Mouse (Mus musculus) gastrocnemius, postnatal 10 days (tissue): ENCODE measurements at regions not wholly inside any gene's neighbourhood (a gene's known extent, or its start where the extent isn't known, plus 50 kb on each side); places are given as distances from the start of the nearest gene placed in this dataset.

Source experiments
- DNase-seq: peaks from one replicate; pipeline ENCODE4 v3.0.0; 2021; ENCODE audit warnings: mixed read lengths

DNA sequence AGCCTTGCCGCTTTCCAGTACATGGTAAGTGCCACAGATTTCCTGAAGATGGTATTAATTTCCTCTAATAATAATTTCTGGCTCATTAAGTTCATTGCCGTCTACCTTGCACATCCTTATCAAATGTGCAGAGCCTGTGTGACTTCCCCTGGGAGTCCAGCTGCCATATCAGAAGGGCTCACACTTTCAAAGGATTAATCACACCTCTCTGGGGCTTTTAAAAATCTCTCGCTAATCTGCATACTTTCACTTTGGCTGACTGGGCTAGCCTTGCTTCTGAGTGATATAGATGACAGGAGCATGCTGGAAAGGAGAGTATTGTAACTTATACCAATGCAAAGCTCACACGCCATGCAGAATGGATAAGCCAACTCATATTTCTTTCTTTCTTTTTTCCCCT, 282.8 kb downstream of the Efnb2 start:
- DNase-seq, result no peak

DNA sequence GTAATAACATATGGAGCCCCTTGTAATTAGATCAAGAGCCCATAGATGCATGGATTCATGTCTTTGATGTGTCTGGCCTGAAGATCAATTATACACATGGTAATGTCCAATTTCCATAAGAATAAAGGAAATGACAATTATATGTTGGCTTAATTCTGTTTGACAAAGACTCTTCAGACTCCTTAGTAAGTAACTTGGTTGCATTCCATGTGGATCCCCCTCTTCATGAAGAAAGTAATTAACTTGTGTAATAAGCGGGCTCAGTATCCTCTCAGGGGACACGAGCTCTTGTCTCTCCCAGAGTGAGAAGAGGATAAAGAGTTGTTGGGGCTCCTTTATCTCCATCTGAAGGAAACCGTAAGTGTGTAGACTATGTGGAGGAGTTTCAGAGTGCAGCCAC, 284.3 kb downstream of the Efnb2 start:
- no peak for DNase-seq

DNA sequence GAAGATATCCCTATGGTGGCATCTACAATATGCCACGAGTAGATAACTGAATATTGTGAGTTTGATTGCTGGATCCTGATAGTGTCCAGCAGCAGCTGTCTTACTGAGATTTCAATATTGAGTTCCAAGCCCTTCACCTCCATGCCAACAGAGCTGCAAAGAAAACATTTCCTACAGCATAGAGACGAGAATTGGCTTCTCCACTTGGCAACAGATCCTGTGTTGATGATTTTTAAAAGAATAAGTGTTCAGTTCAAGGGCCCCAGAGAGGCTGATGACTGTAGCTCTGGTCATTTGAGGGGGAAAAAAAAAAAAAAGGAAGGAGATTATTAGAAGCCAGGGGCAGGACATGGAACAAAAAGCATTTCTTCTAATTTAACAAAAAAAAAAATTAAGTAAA, 284.7 kb downstream of the Efnb2 start:
- no peak for DNase-seq

DNA sequence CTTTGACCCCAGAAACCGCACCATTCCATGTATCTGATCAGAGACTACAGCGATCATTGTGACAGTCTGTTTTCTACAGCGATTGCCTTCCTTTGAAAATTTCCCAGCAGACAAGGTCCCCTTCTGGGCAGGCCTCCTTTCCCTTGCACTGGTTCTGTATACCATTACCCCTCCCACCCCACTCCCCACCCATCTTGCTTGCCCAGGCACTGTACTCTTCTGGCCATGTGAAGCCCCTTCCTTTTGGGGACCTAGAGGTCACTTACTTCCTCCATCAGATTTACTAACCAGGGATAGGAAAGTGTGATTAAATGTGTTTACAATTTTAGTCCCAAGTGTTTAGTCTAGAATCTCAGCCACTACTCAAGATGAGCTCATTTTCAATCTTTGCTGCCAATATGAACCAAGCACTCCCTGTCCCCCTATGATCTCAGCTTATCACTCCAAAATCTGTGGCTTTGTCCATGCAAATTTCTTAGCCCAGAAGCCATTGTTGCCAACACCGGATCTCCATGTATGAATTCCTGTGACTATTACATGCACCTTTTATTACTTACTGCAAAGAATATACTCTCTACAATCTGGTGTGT, 293.7 kb downstream of the Efnb2 start:
- DNase-seq, result no peak

DNA sequence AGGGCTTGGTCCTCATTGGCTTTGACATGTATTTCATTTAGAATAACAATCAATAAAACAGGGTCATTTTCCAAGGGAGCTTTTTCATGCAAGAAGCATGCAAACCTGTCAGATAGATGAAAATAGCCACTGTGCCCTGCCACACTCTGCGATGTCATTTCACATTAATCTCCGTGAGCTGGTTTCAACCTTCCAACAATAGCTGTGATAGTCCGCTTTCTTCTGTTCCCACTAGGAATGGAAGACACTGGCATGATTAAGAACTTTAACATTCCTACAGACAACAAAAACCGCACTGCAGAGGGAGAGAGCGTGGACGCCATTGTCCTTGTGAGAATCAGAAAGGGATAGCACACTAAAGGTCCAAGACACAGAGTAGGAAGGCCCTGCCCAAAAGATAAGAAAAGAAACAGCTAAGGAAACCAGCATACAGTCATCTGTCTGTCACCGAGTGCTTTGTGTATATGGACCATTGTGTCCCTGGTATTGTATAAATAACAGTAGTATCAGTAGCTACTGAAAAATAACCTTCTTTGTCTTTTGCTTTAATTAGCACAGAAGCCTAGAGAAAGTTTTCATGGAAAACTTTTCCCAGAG, 299.0 kb downstream of the Efnb2 start:
- DNase-seq, result no peak

DNA sequence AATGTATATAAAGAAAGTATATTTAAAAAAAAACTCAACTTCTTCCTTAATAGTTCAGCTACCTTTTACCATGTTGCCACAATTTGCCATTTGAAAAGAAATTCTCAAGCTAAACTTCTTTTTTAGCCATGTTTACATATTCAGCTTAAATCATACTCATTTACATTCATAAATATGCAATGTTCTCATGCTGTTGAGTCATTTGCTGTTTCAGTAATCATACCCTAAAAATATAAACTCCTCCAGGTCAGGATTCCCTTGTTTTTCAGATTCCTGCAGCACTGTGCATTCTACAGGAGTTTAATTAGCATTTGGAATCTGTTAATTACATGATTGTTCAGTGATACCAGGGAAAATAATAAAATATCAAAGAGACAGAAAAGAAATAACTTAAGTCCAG, 300.5 kb downstream of the Efnb2 start:
- no peak for DNase-seq

DNA sequence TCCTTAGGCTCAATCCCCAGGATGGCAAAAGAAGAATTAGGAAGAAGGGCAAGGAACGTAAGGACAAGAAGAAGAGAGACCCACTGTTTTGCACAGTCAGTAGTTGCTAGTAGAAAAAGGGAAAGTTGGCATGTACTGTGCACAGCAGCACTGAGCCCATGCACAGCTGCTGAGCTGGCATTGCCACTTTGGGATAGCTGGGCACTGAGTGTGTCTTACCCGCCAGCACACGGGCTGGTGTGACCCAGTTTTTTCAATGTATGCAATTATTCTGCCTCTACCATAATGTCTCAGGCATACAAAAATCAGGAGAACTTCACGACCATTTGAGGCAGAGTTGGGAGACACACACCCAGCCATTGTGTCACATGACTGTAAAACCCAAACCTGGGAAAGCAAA, 306.1 kb downstream of the Efnb2 start:
- DNase-seq, result no peak

DNA sequence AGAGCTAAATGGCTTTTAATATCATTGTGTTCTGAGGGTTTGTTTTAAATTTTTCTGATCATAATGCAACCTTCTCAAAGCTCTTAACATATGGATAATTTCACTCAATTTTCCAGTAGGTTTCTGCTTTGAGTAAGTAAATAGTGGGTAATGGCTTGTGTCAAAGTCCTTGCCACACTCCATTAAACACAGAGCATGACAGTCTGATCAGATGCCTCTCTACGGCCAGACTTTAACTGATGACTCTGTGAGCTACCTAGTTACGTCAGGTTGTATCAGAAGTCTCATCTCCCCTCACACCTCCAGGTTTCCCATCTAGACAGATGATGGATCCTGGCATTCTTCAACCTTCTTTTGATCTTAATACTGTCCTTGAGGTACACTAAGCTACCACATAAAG, 316.4 kb downstream of the Efnb2 start:
- DNase-seq, result no peak

DNA sequence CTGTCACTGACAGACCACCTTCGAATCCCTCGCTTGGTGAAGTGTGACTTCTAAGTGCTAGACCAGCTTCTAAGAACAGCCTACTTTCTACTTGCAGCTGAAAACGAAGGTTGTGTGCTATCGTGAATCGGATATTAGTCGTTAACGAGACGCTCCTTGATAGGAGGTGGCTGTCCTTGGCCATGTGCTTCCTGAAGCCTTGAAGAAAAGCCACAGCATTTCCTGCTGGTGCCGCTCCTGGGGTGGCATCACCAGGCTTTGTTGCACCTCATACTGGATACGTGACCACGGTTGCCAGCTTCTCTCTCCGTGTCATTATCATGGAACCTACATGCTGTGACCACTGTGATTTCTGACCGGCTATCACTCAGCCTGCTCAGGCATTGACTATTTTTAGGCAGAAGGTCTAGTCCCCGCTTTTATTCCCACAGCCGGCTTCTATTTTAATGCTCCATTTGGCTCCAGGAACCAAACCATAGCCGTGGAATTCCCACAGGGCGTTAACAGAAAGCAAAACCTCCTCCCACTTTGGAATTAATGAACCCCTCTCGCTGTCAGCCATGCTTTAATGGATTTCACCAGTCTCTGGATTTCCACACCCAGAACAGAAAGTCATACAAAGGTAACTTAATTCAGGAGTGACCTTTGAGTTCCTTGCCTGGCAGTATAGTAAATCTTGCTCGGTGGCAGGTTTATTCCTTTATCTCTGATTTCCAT, 325.6 kb downstream of the Efnb2 start:
- DNase-seq, result no peak

DNA sequence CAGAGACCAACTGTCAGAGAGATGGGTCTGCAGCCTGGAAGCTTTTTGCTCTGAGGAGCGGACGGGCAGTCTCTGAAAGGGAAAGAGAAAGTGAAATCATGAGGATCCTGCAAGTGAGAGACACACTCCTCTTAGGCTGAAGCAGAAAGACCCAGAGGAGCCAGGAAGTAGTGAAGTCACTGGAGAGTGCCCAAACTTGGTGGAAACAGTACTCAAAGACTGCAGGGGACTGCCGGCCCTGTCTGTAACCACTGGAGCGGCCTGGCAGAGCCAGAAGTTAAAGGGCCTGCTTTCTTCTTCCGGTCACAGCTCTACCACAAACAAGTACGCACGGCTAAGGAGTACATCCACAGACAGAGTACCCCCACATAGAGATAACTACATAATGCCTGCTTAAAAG, 326.5 kb downstream of the Efnb2 start:
- no peak for DNase-seq

DNA sequence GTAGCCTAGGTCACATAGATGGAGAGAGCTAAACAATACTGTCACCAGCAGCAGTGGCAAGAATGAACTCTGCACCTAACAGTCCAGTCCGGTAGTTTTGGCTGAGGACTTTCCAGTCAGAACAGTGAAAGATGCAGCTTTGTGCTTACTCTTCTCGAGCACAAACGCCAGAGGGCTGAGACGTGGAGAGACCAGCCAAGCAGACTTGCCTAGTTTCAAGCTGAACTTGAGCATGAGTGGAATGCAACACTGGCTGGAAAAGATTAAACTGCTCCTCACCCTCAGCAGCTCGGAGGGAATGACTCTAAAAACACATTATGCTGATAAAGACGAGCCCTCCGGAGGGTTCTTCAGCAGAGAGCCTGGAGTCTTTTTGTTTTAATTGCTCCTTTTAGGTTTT, 329.8 kb downstream of the Efnb2 start:
- DNase-seq, result no peak

DNA sequence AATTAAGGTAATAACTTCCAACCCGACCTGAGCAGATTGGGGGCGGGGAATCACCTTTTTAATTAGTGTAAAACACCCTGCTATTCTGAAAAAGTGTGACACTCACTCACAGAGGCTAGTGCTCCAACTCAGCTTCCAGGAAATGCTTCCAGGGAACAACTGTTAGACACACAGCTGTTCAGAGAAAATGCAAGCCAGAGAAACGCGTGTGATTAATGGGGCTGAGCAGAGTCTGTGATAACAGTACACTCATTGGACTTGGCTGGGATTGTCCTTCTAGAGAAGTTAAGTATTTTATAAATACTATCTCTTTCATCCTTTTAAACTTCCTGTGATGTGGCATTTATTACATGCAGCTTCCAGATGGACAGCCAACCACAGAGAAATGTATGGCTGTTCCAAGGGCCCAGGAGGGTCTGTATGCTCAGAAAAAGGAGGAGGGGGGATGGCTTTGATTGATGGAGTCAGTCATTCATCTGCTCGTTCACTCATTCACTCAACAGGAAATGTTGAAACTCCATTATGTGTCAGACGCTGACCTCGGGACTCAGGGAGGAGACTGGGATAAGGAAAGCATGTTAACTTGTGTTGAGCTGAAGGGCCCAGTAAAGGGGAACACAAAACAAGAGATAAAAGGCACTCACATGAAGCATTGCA, 332.9 kb downstream of the Efnb2 start:
- DNase-seq, result no peak

DNA sequence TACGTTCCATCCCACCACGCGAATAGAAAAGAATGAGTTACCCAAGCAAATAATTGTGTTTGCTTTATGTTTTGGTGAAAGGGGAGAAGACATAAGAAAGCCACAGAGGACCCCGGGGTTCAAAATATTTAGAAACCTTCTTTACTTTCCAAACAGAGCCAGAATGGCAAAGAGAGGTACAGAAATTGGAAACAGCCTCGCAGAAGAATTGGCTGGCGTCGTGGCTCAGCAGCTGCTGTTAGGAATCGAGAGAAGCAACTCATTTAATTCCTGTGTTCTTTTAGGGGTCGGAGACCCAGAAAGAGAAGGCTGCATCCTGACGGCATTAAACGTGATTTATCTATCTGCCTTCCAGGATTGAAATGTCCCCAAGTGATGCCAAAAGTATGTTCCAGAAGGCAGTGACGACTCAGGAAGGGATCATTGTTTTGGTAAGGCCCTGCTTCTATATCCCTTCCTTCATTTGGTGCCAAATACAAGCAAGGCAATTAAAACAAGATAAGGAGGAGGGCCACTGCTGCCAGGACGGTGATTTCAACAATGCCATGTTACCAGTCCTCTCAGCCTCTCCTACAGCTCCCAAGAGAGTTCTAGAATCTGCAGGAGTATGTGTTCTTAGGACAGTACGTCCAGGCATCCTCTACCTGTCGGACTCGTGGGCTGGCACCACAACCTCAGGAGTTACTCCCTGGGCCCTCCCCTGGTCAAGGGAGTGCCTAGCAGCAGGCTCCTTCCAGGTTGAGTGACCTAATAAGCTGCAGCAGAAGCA, 334.8 kb downstream of the Efnb2 start:
- DNase-seq, result no peak

DNA sequence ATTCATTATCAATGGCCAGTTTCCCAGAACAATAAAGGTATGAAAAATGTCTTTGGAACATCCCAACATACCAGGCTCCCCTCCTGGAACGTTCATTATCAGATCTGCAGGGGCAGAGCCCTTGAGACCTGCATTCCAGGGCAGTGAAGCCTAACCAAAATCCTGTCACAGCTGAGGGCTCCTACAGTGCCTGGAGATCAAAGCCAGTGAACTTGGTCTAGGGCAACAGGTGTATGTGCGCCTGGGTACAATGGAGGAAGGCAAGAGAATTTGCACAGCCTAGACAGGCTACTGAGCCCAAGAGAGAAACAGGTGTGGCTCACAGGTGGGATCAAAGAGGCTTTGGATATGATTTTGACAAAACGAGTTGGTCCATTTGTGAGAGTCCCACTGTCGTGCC, 335.6 kb downstream of the Efnb2 start:
- no peak for DNase-seq

DNA sequence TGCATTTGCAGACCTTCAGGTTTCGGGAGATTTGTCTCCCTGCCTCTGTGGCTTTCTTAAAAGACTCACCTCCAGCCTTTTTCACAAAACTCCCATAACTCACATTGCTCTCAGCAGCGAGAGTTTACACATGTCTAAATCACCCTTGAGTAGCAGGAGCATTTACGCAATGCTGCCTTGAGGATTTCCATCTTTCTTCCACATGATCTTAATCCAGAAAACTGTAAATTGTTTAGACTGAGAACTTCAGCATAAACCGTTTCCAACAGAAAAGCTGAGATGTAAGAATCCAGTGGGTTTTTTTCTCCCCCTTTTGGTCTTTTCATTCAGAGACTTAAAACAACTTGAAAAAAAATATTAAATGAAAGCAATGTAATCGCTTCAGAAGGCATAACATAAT, 336.5 kb downstream of the Efnb2 start:
- DNase-seq, result no peak

DNA sequence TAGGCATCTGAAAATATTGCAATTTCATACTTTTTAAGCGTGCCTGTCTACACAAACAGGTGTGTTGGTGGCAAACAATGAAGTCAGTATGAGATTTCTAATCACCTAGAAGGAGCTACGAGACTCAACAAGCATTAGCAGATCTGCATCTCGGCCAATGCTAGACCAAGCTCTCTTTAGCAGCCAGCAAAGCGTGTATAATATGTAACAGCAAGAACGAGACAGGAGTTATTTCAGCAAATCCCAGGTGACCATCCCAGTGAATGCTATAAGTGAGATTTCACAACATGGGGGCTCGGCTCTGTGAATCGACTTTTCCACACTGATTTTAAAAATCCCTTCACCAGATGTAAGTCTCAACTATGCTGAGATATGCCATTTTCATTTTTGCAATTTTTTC, 352.8 kb downstream of the Efnb2 start:
- no peak for DNase-seq

DNA sequence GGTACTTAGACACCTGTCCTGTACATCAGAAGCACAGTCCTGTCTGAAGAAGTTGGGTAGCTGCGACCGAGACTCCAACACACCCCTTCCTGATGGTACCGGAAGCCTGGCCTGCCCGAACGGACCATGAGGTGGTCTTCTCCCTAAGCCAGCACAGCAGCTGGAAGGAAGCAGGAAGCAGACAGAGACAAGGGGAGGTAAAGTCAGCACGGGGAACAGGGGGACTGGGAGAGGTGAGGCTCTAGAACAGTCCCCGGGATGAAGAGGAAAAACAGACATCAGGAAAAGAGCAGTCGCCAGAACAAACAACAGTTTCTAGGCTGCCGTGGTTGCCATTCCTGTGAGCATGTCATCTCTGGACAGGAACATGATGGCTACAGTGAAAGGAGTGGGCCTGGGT, 353.6 kb downstream of the Efnb2 start:
- DNase-seq, result no peak

DNA sequence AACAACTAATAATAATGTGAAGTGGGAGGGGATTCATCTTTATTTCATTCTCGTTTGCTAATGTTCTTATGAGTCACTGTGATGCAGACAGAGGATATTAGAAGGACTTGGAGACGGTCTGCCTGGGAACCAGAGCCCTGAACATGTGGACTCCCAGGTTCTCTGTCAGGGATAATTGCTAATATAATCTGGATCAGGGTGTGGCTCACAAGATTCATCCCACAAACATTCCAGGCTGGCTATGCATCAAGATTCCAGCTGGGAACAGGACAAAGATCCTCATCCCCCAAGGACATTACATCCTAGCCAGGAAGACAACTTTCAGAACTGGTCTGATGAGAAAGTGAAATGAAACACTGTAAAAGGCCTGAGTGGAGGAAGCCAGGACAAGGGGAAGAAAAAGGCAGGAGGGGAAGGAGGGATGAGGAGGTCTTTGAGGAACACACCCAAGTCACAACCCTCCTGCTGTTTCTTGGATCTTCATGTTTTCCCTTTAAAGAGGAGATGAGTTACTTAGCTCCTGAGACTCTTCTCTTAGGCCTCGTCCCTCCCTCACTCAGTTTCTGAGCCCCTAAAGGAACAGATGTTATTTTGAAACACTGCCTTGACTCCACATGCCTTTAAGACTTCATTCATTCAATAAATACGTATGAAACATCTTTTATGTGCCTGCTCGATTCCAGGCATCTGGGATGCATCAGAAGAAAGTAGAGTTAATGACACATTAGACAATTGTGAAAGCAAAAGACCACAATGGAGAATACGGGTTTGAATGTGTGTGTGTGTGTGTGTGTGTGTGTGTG, 360.9 kb downstream of the Efnb2 start:
- DNase-seq, result no peak

DNA sequence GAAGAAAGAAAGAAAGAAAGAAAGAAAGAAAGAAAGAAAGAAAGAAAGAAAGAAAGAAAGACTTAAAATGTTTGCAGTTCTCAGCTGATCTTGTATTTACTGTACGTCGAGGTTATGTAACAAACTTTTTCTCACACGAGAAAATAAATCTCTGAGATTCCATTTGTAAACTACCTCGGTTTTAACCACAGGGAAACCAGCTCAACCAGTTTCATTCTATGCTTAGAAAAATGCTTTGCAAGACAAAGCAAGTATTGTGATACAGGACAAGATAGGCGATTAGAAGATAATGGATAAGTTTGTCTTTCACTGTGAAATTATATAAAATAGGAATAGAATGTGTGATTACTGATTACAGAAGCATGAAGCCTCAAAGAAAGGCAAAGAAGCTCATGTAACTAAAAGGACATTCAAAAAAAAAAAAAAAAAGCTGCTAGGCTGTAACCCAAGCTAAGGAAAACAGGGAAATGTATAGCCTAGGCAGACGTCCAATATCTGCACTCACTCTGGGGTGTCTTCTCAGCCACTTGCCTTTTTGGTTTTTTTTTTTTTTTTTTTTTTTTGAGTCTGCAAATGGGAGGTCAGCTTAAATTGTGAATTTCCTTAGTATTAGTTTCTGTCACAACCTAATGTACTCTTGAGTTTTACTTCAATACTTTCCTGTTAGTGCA, 368.3 kb downstream of the Efnb2 start:
- DNase-seq, result no peak

DNA sequence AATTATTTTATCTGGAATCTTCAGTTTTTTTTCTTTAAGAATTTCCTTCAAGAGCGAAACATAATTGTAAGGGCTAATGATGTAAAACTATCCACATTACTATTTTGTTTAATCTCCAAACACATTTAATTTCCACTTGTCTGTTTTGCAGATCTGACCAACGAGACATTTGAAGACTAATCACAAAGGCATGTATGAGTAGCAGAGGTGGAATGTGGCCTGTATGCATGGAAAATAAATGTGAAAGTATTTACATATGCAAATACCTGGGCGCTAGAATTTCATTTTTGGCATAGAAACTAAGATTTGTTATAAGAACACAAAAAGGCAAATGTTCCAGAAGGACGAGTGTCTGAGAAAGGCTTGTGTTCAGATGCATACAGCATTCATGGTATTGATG, 375.2 kb downstream of the Efnb2 start:
- no peak for DNase-seq

DNA sequence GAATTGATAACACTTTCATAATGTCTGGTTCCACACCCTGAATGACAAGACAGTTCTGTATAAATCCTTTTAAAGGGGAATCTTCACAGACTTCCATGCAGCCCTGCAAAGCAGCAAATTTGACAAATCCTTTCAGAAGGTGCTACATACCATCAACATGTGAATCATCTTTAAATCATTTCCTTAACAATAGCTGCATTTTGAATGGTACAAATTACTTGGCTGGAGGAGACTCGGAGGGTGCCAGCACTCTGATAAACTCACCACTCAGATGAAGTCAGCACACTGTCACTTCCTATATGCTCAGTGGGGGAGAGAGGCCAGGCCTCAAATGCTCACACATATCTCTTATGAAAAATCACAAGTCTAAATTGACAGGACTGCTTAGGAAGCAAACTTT, 386.1 kb downstream of the Efnb2 start:
- DNase-seq, result no peak
